Mouse (Mus musculus): ENCODE results near the gene Tpst2.

Gene Tpst2

GRCm38 (mm10) chr5:112276267-112276873, at the start of gene Tpst2:
Tpst2 (plus strand) TSS chr5:112276691.
- DNase-seq (ENCODE audit: extremely low read depth, insufficient read length, low spot score), result peak; percentile 100

GRCm38 (mm10) chr5:112227354-112227753, 49.1 kb upstream of the Tpst2 start:
- no peak for DNase-seq (ENCODE audit: extremely low read depth, insufficient read length, low spot score)

DNA sequence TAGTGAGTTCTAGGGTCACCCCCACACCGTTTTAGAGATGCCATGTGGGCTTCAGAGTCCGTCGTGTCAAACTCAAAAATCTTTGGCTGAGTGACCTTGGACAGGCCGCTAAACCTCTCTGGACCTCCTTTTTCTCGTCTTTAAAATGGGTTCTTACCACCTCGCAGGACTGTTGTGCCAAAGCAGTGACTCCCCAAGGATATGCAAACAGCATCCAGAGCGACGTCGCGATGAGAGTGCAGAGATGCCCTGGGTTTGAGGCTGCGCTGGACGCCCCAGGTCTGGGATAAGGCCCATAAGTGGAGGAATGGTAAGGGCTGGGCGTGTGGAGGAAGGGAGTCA, 48.6 kb upstream of the Tpst2 start:
- DNase-seq (ENCODE audit: extremely low read depth, insufficient read length, low spot score), result no peak

DNA sequence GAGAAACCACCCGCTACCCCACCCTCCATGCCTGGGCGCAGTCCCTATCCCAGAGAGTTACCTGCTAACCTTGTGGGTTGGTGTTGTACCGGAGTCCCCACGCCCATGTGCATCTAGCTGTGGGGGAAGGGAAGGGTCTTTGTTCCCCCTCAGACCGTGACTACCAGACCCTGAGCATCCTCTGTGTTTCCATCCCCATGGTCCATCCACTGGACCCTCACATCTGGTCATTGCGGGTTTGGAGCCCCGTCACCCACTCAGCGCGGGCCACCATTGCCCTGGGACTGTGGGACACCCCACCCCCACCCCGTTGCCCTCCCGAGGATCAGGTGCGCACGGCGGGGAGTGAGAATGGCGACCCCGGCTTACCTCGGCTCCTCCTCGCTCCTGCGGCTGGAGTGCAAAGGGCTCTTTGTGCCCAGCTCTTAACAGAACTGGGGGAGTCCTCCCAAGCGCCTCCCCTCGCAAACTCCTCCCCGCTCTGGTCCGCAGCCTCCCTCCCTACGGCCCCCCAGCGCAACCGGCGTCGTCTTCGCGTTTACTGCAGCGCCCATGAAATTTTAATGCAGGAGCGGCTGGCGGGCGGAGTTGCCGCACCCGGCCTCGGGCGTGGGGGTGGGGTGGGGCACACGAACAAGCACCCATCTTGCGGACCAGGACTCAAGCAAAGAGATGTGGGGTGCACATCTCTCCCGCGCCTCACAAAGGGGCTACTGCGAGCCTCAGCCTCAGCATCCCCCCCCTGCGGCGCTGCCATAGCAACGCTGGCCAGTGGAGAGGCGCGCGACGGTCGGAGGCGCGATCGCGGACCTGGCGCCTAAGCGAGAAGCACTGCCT, 48.0 kb upstream of the Tpst2 start:
- DNase-seq (ENCODE audit: extremely low read depth, insufficient read length, low spot score), result no peak

GRCm38 (mm10) chr5:112235806-112236205, 40.7 kb upstream of the Tpst2 start:
- no peak for DNase-seq (ENCODE audit: extremely low read depth, insufficient read length, low spot score)

GRCm38 (mm10) chr5:112236631-112237030, 39.9 kb upstream of the Tpst2 start:
- DNase-seq (ENCODE audit: extremely low read depth, insufficient read length, low spot score), result no peak

- DNase-seq (ENCODE audit: extremely low read depth, insufficient read length, low spot score), result no peak
Observed at GRCm38 (mm10) chr5:112237439-112237838, 39.1 kb upstream of the Tpst2 start.

- no peak for DNase-seq (ENCODE audit: extremely low read depth, insufficient read length, low spot score)
Observed at GRCm38 (mm10) chr5:112237866-112238570, 38.5 kb upstream of the Tpst2 start.

DNA sequence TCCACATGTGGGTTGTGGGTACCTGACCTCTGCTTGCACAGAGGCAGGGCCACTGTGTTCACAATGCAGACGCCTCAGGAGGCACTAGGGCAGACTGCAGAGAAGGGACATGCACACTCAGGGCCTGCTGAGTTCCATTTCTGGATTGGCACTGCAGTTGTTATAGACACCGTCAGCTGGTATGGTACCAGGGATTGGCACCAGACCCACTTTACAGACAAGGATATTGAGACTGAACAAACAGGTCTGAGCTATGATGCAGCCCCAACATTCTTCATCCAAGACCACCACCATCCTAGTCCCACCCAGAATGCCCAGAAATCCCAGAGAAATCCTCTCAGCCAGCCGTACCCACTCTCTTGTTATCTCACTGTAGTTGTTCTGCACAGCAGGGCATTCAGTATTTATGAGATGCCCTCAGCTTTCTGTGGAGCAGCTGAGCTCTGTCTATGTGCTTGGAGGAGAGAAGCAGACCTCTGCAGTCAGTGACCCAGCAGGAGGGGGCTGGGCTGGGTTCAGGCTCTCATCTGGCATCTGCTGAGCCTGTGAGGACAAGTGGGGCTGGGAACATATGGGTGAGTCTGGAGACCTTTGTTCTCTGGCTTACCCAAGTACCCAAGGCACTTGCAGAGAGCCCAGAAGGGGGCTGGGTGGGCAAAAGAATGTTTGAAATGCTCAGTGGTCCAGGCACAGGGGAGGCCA, 37.6 kb upstream of the Tpst2 start:
- DNase-seq (ENCODE audit: extremely low read depth, insufficient read length, low spot score), result no peak

DNA sequence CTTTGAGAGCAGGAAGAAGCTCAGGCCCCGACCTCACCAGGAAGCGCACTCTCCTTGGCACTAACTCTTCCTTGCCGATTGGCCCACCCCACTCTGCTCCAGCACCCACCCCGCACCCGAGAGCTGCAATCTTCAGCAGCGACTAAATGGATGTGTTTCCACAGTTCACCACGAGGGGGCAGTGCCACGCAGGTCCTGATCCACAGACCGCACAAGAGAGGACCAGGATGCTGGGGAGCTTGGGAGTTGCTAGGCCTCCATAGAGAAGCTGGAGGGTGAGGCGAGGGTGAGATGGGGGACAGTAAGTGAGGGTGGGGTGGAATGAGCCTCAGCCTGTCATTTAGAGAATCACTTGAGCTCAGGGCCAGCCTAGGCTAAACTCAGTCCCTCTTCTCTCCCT, 35.7 kb upstream of the Tpst2 start:
- DNase-seq (ENCODE audit: extremely low read depth, insufficient read length, low spot score), result peak; percentile 69

GRCm38 (mm10) chr5:112241849-112242248, 34.6 kb upstream of the Tpst2 start:
- no peak for DNase-seq (ENCODE audit: extremely low read depth, insufficient read length, low spot score)

- DNase-seq (ENCODE audit: extremely low read depth, insufficient read length, low spot score), result no peak
Observed at GRCm38 (mm10) chr5:112242361-112242778, 34.1 kb upstream of the Tpst2 start.

GRCm38 (mm10) chr5:112243041-112243440, 33.5 kb upstream of the Tpst2 start:
- no peak for DNase-seq (ENCODE audit: extremely low read depth, insufficient read length, low spot score)

DNA sequence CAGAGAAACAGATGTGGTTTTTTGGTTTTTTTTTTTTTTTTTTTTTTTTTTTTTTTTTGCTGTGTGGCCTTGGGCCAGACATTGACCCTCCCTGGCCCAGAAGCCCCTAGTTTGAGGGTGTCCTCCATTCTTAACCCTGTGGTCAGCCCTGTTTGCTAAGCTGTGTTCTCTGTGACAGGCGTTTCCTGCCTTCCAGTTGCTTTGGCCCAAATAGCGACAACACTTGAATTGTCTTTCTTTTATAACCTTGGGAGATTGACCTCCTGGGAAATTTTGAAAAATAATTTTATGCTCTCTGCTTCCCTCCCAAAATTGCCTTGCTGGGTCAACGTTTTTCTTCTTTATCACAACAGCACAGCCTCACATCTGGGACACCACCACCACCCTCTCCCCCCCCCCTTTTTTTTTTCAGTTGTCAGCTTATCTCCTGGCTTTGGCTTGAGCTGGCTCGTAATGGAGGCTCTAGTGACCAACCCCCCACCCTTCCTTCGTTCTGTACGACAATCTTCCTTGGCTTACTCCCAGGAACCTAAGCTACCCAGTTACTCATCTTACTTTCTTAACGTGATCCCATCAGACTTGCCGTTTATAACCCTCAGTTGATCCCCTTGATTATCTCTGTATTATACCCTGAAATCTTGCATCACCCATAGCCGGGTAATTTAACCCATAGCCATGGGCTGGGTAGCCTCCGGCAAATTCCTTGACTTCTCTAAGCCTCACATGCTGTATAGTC, 32.8 kb upstream of the Tpst2 start:
- DNase-seq (ENCODE audit: extremely low read depth, insufficient read length, low spot score), result no peak

DNA sequence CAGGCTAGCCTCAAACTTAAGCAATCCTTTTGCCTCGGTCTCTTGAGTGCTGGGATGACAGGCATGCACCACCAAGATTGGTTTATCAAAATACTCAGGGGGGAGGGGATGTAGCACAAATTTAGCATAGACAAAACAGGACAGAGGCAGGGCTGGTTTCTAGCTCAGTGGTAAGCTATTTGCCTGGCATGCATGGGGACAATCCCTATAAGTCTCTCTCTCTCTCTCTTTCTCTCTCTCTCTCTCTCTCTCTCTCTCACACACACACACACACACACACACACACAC, 32.3 kb upstream of the Tpst2 start:
- no peak for DNase-seq (ENCODE audit: extremely low read depth, insufficient read length, low spot score)

DNA sequence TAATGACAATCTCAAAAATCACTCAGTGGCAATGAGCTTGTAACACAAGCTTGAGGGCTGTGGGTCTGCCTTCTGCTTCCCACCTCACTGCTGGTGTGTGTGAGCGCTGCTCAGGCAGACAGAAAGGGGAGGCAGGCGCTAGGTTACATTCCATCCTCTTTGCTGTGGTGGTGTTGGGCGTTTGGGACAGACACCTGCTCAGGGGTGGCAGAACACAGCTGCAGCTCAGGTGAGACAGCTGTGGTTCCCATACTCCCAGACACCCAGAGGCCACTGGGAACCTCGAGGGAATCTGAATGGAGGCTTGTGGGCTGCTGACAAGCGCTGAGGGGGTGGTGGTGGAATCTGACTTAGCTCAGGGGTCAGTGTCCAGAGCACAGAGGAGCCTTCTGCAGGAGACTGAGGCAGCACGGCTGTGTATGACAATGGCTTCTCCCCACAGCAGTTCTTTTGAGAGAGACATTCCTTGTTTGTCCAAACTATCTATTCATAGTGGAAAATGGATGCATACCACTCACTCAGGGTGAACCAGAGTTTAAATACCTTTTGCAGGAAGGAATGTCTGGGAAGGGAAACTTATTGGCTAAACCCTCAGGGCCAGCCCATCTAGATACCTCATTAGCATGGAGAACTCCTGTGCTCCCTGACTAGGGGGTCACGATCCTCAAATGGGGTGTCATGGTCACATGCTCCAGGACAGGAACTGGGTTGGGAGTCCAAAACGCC, 31.4 kb upstream of the Tpst2 start:
- no peak for DNase-seq (ENCODE audit: extremely low read depth, insufficient read length, low spot score)

- no peak for DNase-seq (ENCODE audit: extremely low read depth, insufficient read length, low spot score)
Observed at GRCm38 (mm10) chr5:112247399-112247798, 29.1 kb upstream of the Tpst2 start.

- no peak for DNase-seq (ENCODE audit: extremely low read depth, insufficient read length, low spot score)
Observed at GRCm38 (mm10) chr5:112249106-112249505, 27.4 kb upstream of the Tpst2 start.

DNA sequence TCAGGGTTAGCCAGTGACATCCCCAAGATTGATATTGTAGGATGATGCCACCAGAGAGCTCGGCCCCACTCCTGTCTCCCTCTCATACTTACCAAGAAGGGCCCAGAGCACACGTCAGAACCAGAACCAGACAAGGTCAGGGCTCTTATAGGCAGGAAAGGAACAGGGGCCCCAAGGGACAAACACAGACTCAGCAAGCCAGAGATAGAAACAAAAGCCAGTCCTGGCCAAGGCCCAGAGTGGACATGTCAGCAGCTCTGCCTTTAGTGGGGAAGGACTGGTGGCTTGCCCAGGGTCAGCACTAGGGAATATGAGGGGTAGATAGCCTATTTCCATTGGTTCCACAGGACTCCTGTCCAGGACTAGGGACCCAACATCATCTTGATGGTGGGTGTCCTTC, 24.1 kb upstream of the Tpst2 start, which contains the start of gene Cryba4:
TSS of gene Cryba4 (minus strand) at position 119 of the 400 bp plus-strand sequence.
- DNase-seq (ENCODE audit: extremely low read depth, insufficient read length, low spot score), result no peak

- no peak for DNase-seq (ENCODE audit: extremely low read depth, insufficient read length, low spot score)
Observed at GRCm38 (mm10) chr5:112253169-112253568, 23.3 kb upstream of the Tpst2 start.

Measured in 3134 (cell line).